Mouse (Mus musculus) C2C12 (cell line): Measurements from ENCODE around the gene Ring1.

Experiments
- CTCF ChIP-seq: IDR thresholded peaks from one replicate; pipeline ENCODE4 v1.5.1; 2011; ENCODE audit not compliant: control insufficient read depth, insufficient read depth, insufficient read length
- MYOG ChIP-seq: IDR thresholded peaks from one replicate; pipeline ENCODE4 v1.6.1; 2011; ENCODE audit not compliant: control insufficient read depth, insufficient read length; ENCODE audit errors: extremely low read depth
- USF1 ChIP-seq: IDR thresholded peaks from one replicate; pipeline ENCODE4 v1.6.1; 2011; ENCODE audit warnings: low read depth, mild to moderate bottlenecking, control low read depth, moderate library complexity

GRCm38 (mm10) chr17:34013436-34013835 is 11.0 kb downstream of the Ring1 start:
- TF ChIP-seq CTCF = no peak
- no peak for TF ChIP-seq MYOG
- no peak for TF ChIP-seq USF1
